Mouse (Mus musculus) liver, embryonic 14 days (tissue): Measurements from ENCODE around the gene Sdk1. TPM values are rescaled to one million over a fixed set of nuclear protein-coding genes. Genes with fewer than 3 reads are reported as not detected.

Experiments used
- polyA plus RNA-seq: library from polyadenylated mRNA; depleted of rRNA; stranded (reverse); fragments of >200 nt; gene quantifications from 2 replicates; pipeline ENCODE4 v1.2.3, GENCODE M21; 2012; rRNA removed

Sdk1 gene
- 0.15 and 0.23 TPM in 2 replicates for polyA plus RNA-seq

GRCm38 (mm10) chr5:141240841-141241543, at the start of gene Sdk1:
TSS of gene Sdk1 (plus strand) at chr5:141241490.

Other genes starting within 250 kb of the Sdk1 start
- gene Card11, start 240.9 kb upstream of the Sdk1 start, polyA plus RNA-seq, result 0.08 and 0.22 TPM in 2 replicates